Mouse (Mus musculus): ENCODE data around the gene Zscan25. TPM values are rescaled to one million over a fixed set of nuclear protein-coding genes. Genes with fewer than 3 reads are reported as not detected.

Zscan25 gene
- total RNA-seq, 2 experiments from 2014 or later, result 4.1 to 13.2 TPM

Other genes with a start within 250 kb of the Zscan25 start
- gene Gm4871, start 247.7 kb upstream of the Zscan25 start, total RNA-seq (2014; fragmentation: Nextera tagmentation), result not detected in 2 replicates
- not detected in 2 replicates for gene Gm4871, start 247.7 kb upstream of the Zscan25 start, total RNA-seq (2017)
- gene 1700018F24Rik, start 237.5 kb upstream of the Zscan25 start, total RNA-seq (2014; fragmentation: Nextera tagmentation), result not detected in 2 replicates
- not detected in 2 replicates for gene 1700018F24Rik, start 237.5 kb upstream of the Zscan25 start, total RNA-seq (2017)
- gene Arpc1a, start 196.7 kb upstream of the Zscan25 start, total RNA-seq (2014; fragmentation: Nextera tagmentation), result 76.8 and 81.1 TPM in 2 replicates
- gene Arpc1a, start 196.7 kb upstream of the Zscan25 start, total RNA-seq (2017), result 42.0 and 48.1 TPM in 2 replicates
- gene Kpna7, start 196.5 kb upstream of the Zscan25 start, total RNA-seq (2014; fragmentation: Nextera tagmentation), result not detected in 2 replicates
- not detected in 2 replicates for gene Kpna7, start 196.5 kb upstream of the Zscan25 start, total RNA-seq (2017)
- gene Arpc1b, start 166.3 kb upstream of the Zscan25 start, total RNA-seq (2014; fragmentation: Nextera tagmentation), result 404 and 492 TPM in 2 replicates
- 197 and 242 TPM in 2 replicates for gene Arpc1b, start 166.3 kb upstream of the Zscan25 start, total RNA-seq (2017)
- gene Pdap1, start 140.3 kb upstream of the Zscan25 start, total RNA-seq (2014; fragmentation: Nextera tagmentation), result 59.3 and 90.3 TPM in 2 replicates
- 92.6 and 159 TPM in 2 replicates for gene Pdap1, start 140.3 kb upstream of the Zscan25 start, total RNA-seq (2017)
- 108 and 163 TPM in 2 replicates for gene Bud31, start 140.1 kb upstream of the Zscan25 start, total RNA-seq (2014; fragmentation: Nextera tagmentation)
- 194 and 205 TPM in 2 replicates for gene Bud31, start 140.1 kb upstream of the Zscan25 start, total RNA-seq (2017)
- 9.3 and 10.5 TPM in 2 replicates for gene Ptcd1, start 113.4 kb upstream of the Zscan25 start, total RNA-seq (2014; fragmentation: Nextera tagmentation)
- 12.8 and 14.7 TPM in 2 replicates for gene Ptcd1, start 113.4 kb upstream of the Zscan25 start, total RNA-seq (2017)
- gene Cpsf4, start 113.3 kb upstream of the Zscan25 start, total RNA-seq (2014; fragmentation: Nextera tagmentation), result 42.2 and 45.3 TPM in 2 replicates
- 47.9 and 51.3 TPM in 2 replicates for gene Cpsf4, start 113.3 kb upstream of the Zscan25 start, total RNA-seq (2017)
- 372 and 531 TPM in 2 replicates for gene Atp5j2, start 88.4 kb upstream of the Zscan25 start, total RNA-seq (2014; fragmentation: Nextera tagmentation)
- 127 and 170 TPM in 2 replicates for gene Atp5j2, start 88.4 kb upstream of the Zscan25 start, total RNA-seq (2017)
- 1.6 and 6.2 TPM in 2 replicates for gene Zkscan14, start 78.6 kb upstream of the Zscan25 start, total RNA-seq (2014; fragmentation: Nextera tagmentation)
- 20.8 and 21.1 TPM in 2 replicates for gene Zkscan14, start 78.6 kb upstream of the Zscan25 start, total RNA-seq (2017)
- 6.8 and 8.5 TPM in 2 replicates for gene Zkscan5, start 75.9 kb upstream of the Zscan25 start, total RNA-seq (2014; fragmentation: Nextera tagmentation)
- 7.9 and 10.1 TPM in 2 replicates for gene Zkscan5, start 75.9 kb upstream of the Zscan25 start, total RNA-seq (2017)
- 28.2 and 34.0 TPM in 2 replicates for gene Zfp655, start 48.8 kb upstream of the Zscan25 start, total RNA-seq (2014; fragmentation: Nextera tagmentation)
- 33.5 and 37.3 TPM in 2 replicates for gene Zfp655, start 48.8 kb upstream of the Zscan25 start, total RNA-seq (2017)
- not detected in 2 replicates for gene Cyp3a57, start 64.8 kb downstream of the Zscan25 start, total RNA-seq (2014; fragmentation: Nextera tagmentation)
- gene Cyp3a57, start 64.8 kb downstream of the Zscan25 start, total RNA-seq (2017), result not detected in 2 replicates
- gene Cyp3a16, start 189.2 kb downstream of the Zscan25 start, total RNA-seq (2014; fragmentation: Nextera tagmentation), result not detected in 2 replicates
- not detected in 2 replicates for gene Cyp3a16, start 189.2 kb downstream of the Zscan25 start, total RNA-seq (2017)